Mouse (Mus musculus): ENCODE results near the gene Gm11213. TPM values are rescaled to one million over a fixed set of nuclear protein-coding genes. Genes with fewer than 3 reads are reported as not detected.

Gene Gm11213
- total and polyA plus RNA-seq, 3 experiments, result not detected

DNA sequence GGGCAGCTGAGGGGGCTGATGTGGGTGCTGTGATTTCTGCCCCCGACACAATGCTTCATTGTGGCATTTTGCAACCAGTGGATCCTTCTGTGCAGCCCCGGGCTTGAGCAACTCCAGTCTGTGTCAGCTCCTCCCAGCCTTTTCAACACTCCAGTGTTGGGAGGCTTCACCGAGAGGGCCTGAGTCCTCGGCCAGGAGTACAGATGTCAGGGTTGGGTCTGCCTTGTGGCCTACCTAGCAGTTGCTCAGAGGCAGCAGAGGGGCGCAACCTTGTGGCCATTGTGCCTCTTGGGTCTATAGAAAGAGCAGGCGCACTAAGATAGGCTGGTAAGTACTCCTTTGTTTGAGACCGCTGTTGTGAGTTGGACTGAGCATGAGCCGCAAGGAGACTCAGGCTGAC lies 45.0 kb downstream of the Gm11213 start (continued):
- TF ChIP-seq UBTF (IDR thresholded peaks at IDR 0.05; ENCODE audit: low read depth, low read length) (0 out of 2 replicates have a peak, but pooled peaks have one; percentile 39), POLR2AphosphoS2 (IDR thresholded peaks at IDR 0.05; ENCODE audit: low read depth, low read length) (no peak), CHD2 (IDR thresholded peaks at IDR 0.05; ENCODE audit: low read length) (no peak), JUND (conservative IDR thresholded peaks at IDR 0.05; ENCODE audit: low read depth, low read length) (no peak)

GRCm38 (mm10) chr4:63559127-63559697 lies 45.8 kb downstream of the Gm11213 start:
- H3K4me2 ChIP-seq (ENCODE audit: insufficient read depth, low read depth, poor library complexity, severe bottlenecking), result peak overlapping the region; percentile 73
- H3K79me2 ChIP-seq (replicated peaks; ENCODE audit: control insufficient read depth, extremely low read depth, insufficient read depth, poor library complexity, severe bottlenecking), result no peaks in the 10 kb centered on the region
- peaks cover 35 to 72% of the 10 kb centered on the region in 2 experiments for H3K4me1 ChIP-seq (ENCODE audit: control insufficient read depth in 1 of 2, insufficient read depth in 2 of 2)
- in situ Hi-C loops (cut with MboI; ENCODE audit: low pct_ligation_motif_present, low pct_unique_long_range_greater_than_20kb, low sequenced_read_pairs), result loop anchor here (25.0 kb wide), 1 partner anchor 347 kb away; the partner anchor contains the start of gene Col27a1
- no peaks in the 10 kb centered on the region for H3K9me3 ChIP-seq (replicated peaks; ENCODE audit: low read length)
- no peaks in the 10 kb centered on the region for H3K27me3 ChIP-seq (replicated peaks)
- H3K9ac ChIP-seq (ENCODE audit: insufficient read depth, low read depth), result peak overlapping the region; percentile 99
- peaks cover 9 to 33% of the 10 kb centered on the region in 2 experiments for H3K36me3 ChIP-seq (replicated peaks in 1 of 2; ENCODE audit: control insufficient read depth in 1 of 2, insufficient read depth in 1 of 2, low read length in 1 of 2)
- no peak overlapping the region; the same call in 1 of the 2 replicates for H3K27ac ChIP-seq (ENCODE audit: insufficient read depth, low read depth)
- DNase-seq (ENCODE audit: extremely low read depth), result no peak
- dilution Hi-C loops (cut with MboI; ENCODE audit: extremely low pct_ligation_motif_present, extremely low pct_unique_long_range_greater_than_20kb, low sequenced_read_pairs), result no loop called here
- H3K4me3 ChIP-seq (replicated peaks in 1 of 3; ENCODE audit: low read depth in 2 of 3, low read length in 2 of 3, poor library complexity in 1 of 3), result peak overlapping the region; percentile 74 to 79 (median 77)
- TF ChIP-seq TCF12 (IDR thresholded peaks at IDR 0.05; ENCODE audit: low read depth, low read length), result no peak
- no peak for TF ChIP-seq GABPA (IDR thresholded peaks at IDR 0.05; ENCODE audit: insufficient replicate concordance, low read depth, low read length)
- TF ChIP-seq MAFK (IDR thresholded peaks at IDR 0.05; ENCODE audit: insufficient replicate concordance, low read length), result no peak
- TF ChIP-seq ETS1 (conservative IDR thresholded peaks at IDR 0.05; ENCODE audit: low read depth, low read length), result no peak

GRCm38 (mm10) chr4:63558407-63559081 lies 46.5 kb downstream of the Gm11213 start, which contains the start of gene Tmem268:
Gene Tmem268 (plus strand): TSS chr4:63558781.
- Histone ChIP-seq H3K27me3 (replicated peaks) (no peaks in the 10 kb centered on the region), H3K4me1 (ENCODE audit: control insufficient read depth in 1 of 2, insufficient read depth in 2 of 2) (peaks cover 35 to 69% of the 10 kb centered on the region in 2 experiments), H3K9me3 (replicated peaks; ENCODE audit: low read length) (no peaks in the 10 kb centered on the region), H3K79me2 (replicated peaks; ENCODE audit: control insufficient read depth, extremely low read depth, insufficient read depth, poor library complexity, severe bottlenecking) (no peaks in the 10 kb centered on the region), H3K9ac (ENCODE audit: insufficient read depth, low read depth) (peak within 1 kb of the TSS; percentile 99), H3K4me2 (ENCODE audit: insufficient read depth, low read depth, poor library complexity, severe bottlenecking) (peak within 1 kb of the TSS; percentile 77), H3K27ac (ENCODE audit: insufficient read depth, low read depth) (peak within 1 kb of the TSS; percentile 35; the same call in 1 of the 2 replicates), H3K36me3 (replicated peaks in 1 of 2; ENCODE audit: control insufficient read depth in 1 of 2, insufficient read depth in 1 of 2, low read length in 1 of 2) (peaks cover 10 to 31% of the 10 kb centered on the region in 2 experiments), H3K4me3 (replicated peaks in 1 of 3; ENCODE audit: low read depth in 2 of 3, low read length in 2 of 3, poor library complexity in 1 of 3) (peak within 1 kb of the TSS; percentile 74 to 79 (median 77))
- dilution Hi-C loops (cut with MboI; ENCODE audit: extremely low pct_ligation_motif_present, extremely low pct_unique_long_range_greater_than_20kb, low sequenced_read_pairs) (no loop called here), in situ Hi-C loops (cut with MboI; ENCODE audit: low pct_ligation_motif_present, low pct_unique_long_range_greater_than_20kb, low sequenced_read_pairs) (loop anchor here (25.0 kb wide), 1 partner anchor 346 kb away; the partner anchor contains the start of gene Col27a1)
- peak; percentile 56 for DNase-seq (ENCODE audit: extremely low read depth)
- TF ChIP-seq MXI1 (IDR thresholded peaks at IDR 0.05; ENCODE audit: low read depth, low read length), result peak; percentile 90
- TF ChIP-seq HCFC1 (IDR thresholded peaks at IDR 0.05; ENCODE audit: low read depth, low read length), result peak; percentile 55
- TF ChIP-seq POLR2AphosphoS2 (IDR thresholded peaks at IDR 0.05; ENCODE audit: low read depth, low read length), result no peak
- TF ChIP-seq EP300 (IDR thresholded peaks at IDR 0.05; ENCODE audit: low read length), result no peak
- TF ChIP-seq KAT2A (IDR thresholded peaks at IDR 0.05; ENCODE audit: insufficient replicate concordance, low read length), result 0 out of 2 replicates have a peak, but pooled peaks have one; percentile 9
- TF ChIP-seq SMC3 (IDR thresholded peaks at IDR 0.05; ENCODE audit: low read depth, low read length), result no peak
- TF ChIP-seq CHD2 (IDR thresholded peaks at IDR 0.05; ENCODE audit: low read length), result no peak; the same call in 1 of the 2 replicates
- no peak for TF ChIP-seq ETS1 (conservative IDR thresholded peaks at IDR 0.05; ENCODE audit: low read depth, low read length)
- peak; percentile 83 for TF ChIP-seq MYC (IDR thresholded peaks at IDR 0.05; ENCODE audit: low read depth, low read length)
- TF ChIP-seq CHD1 (IDR thresholded peaks at IDR 0.05; ENCODE audit: low read depth, low read length), result no peak
- peak; percentile 50; the same call in 1 of the 2 replicates for TF ChIP-seq MAZ (IDR thresholded peaks at IDR 0.05; ENCODE audit: low read depth, low read length)
- peak; percentile 74; the same call in 1 of the 2 replicates for TF ChIP-seq POLR2A (IDR thresholded peaks at IDR 0.05; ENCODE audit: low read depth, low read length)
- no peak for TF ChIP-seq IRF4 (IDR thresholded peaks at IDR 0.05; ENCODE audit: low read depth, low read length)
- TF ChIP-seq MAFK (IDR thresholded peaks at IDR 0.05; ENCODE audit: insufficient replicate concordance, low read length), result no peak
- peak; percentile 74 for TF ChIP-seq NELFE (IDR thresholded peaks at IDR 0.05; ENCODE audit: low read depth, low read length)
- no peak; the same call in 1 of the 2 replicates for TF ChIP-seq SIN3A (IDR thresholded peaks at IDR 0.05; ENCODE audit: low read length)
- TF ChIP-seq JUND (conservative IDR thresholded peaks at IDR 0.05; ENCODE audit: low read depth, low read length), result no peak
- TF ChIP-seq GABPA (IDR thresholded peaks at IDR 0.05; ENCODE audit: insufficient replicate concordance, low read depth, low read length), result no peak
- no peak for TF ChIP-seq PAX5 (IDR thresholded peaks at IDR 0.05; ENCODE audit: low read length)
- peak; percentile 78 for TF ChIP-seq BHLHE40 (IDR thresholded peaks at IDR 0.05; ENCODE audit: low read depth, low read length)
- TF ChIP-seq CTCF (conservative IDR thresholded peaks at IDR 0.05 in 1 of 2, IDR thresholded peaks at IDR 0.05 in 1 of 2; ENCODE audit: low read depth in 2 of 2, low read length in 2 of 2), result peak in 1 of 2 experiments; percentile 22; a peak in 1 of 4 replicates
- TF ChIP-seq ELF1 (IDR thresholded peaks at IDR 0.05; ENCODE audit: low read depth, low read length), result peak; percentile 41; the same call in 1 of the 2 replicates
- no peak for TF ChIP-seq ZC3H11A (IDR thresholded peaks at IDR 0.05; ENCODE audit: low read depth, low read length)
- TF ChIP-seq ZMIZ1 (IDR thresholded peaks at IDR 0.05; ENCODE audit: low read depth, low read length), result no peak; the same call in 1 of the 2 replicates
- no peak for TF ChIP-seq UBTF (IDR thresholded peaks at IDR 0.05; ENCODE audit: low read depth, low read length)
